Mouse (Mus musculus): ENCODE measurements around the gene Zfp868. TPM values are rescaled to one million over a fixed set of nuclear protein-coding genes. Genes with fewer than 3 reads are reported as not detected.

Gene Zfp868
- 44.5 TPM for polyA plus RNA-seq (2017; shearing (Covaris generic))

DNA sequence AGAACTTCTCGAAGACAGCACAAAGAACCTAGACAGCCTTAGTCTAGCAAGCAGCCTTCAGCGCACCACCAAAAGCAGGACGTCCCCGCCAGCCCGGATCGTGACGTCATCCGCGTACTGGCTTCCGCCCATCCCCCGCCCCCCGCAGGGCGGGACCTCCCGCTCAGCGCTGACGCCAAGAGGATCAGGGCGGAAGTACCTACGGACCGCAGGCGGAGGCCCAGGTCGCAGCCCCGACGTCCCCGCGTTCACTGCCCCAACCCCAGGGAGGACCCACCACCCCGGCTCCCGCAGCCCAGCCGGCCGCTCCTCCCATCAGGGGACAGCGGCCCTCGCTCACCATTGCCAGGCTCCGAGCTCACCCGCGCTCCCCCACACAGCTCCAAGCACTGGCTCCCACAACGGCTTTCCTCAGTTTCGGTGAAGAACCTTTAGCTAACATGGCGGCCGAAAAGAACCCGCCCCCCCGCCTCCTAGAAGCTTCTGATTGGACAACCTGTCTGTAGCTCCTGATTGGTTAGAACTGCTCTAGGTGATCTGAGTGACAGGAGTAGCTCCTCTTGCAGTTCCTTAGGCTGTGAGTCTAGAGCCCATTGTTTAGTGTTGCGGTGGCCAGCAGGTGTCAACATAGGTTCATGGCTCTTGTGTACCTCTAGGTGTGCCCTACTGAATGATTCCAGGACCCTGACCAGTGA lies at the start of gene Zfp868:
TSS of gene Zfp868 (minus strand) at position 454 of the 695 bp plus-strand sequence.

DNA sequence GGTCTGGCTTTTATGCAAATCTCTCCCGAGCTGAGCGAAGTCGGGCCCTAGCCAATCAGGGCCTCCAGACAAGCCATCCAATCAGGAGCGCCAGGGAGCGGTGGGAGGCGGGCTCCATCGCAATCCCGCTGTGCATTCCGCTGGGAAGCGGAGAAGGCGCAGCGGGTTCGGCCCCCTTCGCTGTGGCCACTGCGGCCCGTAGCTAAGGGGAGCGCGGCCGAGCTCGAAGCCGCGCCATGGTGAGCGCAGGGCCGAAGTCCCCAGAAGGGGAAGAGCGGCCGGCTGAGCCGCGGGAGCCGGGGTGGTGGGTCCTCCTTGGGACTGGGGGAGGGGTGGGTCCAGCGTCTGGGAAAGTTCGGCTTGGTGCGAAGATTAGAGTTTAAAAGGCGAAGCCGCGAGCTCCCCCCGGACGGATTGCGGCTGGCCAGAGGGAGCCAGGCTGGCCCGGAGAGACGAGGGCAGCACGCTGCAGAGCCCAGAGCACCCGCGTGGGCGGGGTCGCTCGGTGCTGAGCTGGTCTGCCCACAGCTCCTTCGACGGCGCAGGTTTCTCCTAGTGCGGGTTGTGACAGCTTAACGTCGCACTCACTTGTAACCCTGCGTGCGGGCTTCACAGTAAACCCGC lies 29.1 kb upstream of the Zfp868 start, which contains the start of gene Zfp964:
TSS of gene Zfp964 (plus strand) at position 122 of the 624 bp plus-strand sequence.

Other genes starting within 250 kb of the Zfp868 start
- gene Gm9495, start 172.0 kb downstream of the Zfp868 start, polyA plus RNA-seq (2017; shearing (Covaris generic)): 0.17 TPM
- not detected for gene Gm7697, start 102.6 kb downstream of the Zfp868 start, polyA plus RNA-seq (2017; shearing (Covaris generic))
- 0.36 TPM for gene Zfp964, start 28.9 kb upstream of the Zfp868 start, polyA plus RNA-seq (2017; shearing (Covaris generic))
- 108 TPM for gene Zfp869, start 85.2 kb upstream of the Zfp868 start, polyA plus RNA-seq (2017; shearing (Covaris generic))
- 3.5 TPM for gene Zfp963, start 124.4 kb upstream of the Zfp868 start, polyA plus RNA-seq (2017; shearing (Covaris generic))
- gene Gm20422, start 149.3 kb upstream of the Zfp868 start, polyA plus RNA-seq (2017; shearing (Covaris generic)): not detected
- 71.1 TPM for gene Atp13a1, start 165.6 kb upstream of the Zfp868 start, polyA plus RNA-seq (2017; shearing (Covaris generic))
- gene Zfp866, start 165.6 kb upstream of the Zfp868 start, polyA plus RNA-seq (2017; shearing (Covaris generic)): 20.8 TPM
- gene Gmip, start 183.1 kb upstream of the Zfp868 start, polyA plus RNA-seq (2017; shearing (Covaris generic)): 148 TPM
- 0.15 TPM for gene Lpar2, start 196.9 kb upstream of the Zfp868 start, polyA plus RNA-seq (2017; shearing (Covaris generic))
- gene Pbx4, start 206.9 kb upstream of the Zfp868 start, polyA plus RNA-seq (2017; shearing (Covaris generic)): 11.3 TPM